ENCODE assay signal across 16 mouse cellular contexts in genomic region chr6:97521279-97522038, GRCm38 (mm10).
DNase-seq lines count a peak whose midpoint lies in the region; ATAC-seq and TF ChIP-seq lines count a peak whose summit lies in the region.
"Had no signal": no experiment of that assay in that cellular context is flagged by ENCODE, and none has a peak within 500 bp of the region (broad histone marks: within the 10 kb centered on the region; RNA-seq: fewer than 3 reads in every experiment).

No protein-coding gene starts in this region.

- WGBS in forebrain, embryonic 12.5 days, result 40% methylated on average over 13 of the region's 13 CpGs
- 61% methylated on average over 13 of the region's 13 CpGs for WGBS in forebrain, embryonic 11.5 days
- 33% methylated on average over 13 of the region's 13 CpGs for WGBS in hindbrain, postnatal 0 days
- 68% methylated on average over 13 of the region's 13 CpGs for WGBS in hindbrain, embryonic 10.5 days
- whole genome bisulfite sequencing in midbrain, postnatal 0 days, result 46% methylated on average over 13 of the region's 13 CpGs
- 34% methylated on average over 13 of the region's 13 CpGs for WGBS in midbrain, embryonic 15.5 days

- H3K27ac ChIP-seq in forebrain, embryonic 12.5 days, result 0 out of 2 replicates have a peak overlapping the region, but pooled peaks have one; percentile 25
- no peak overlapping the region for H3K27ac ChIP-seq in forebrain, embryonic 11.5 days (ENCODE audit: low read depth, low read length)
- no peak overlapping the region for H3K27ac ChIP-seq in hindbrain, postnatal 0 days
- H3K27ac ChIP-seq in hindbrain, embryonic 10.5 days, result no peak overlapping the region
- no peak overlapping the region for H3K27ac ChIP-seq in midbrain, postnatal 0 days (ENCODE audit: low read depth, low read length)
- H3K27ac ChIP-seq in midbrain, embryonic 15.5 days, result no peak overlapping the region
- H3K27ac ChIP-seq: embryonic facial prominence, embryonic 10.5 days; intestine, embryonic 15.5 days; limb, embryonic 10.5 days; liver, embryonic 14.5 days had no signal

- TF ChIP-seq CTCF in hindbrain, postnatal 0 days (IDR thresholded peaks at IDR 0.05; ENCODE audit: low read depth), result no peak
- TF ChIP-seq CTCF in midbrain, postnatal 0 days (IDR thresholded peaks at IDR 0.05), result no peak

- H3K4me2 ChIP-seq in forebrain, embryonic 12.5 days, result no peak overlapping the region
- H3K4me2 ChIP-seq in forebrain, embryonic 11.5 days (ENCODE audit: low read depth, low read length, severe bottlenecking), result no peak overlapping the region
- no peak overlapping the region for H3K4me2 ChIP-seq in hindbrain, postnatal 0 days (ENCODE audit: low read depth, low read length)
- H3K4me2 ChIP-seq in midbrain, postnatal 0 days (ENCODE audit: low read depth, low read length, poor library complexity, severe bottlenecking), result no peak overlapping the region
- H3K4me2 ChIP-seq in midbrain, embryonic 15.5 days, result no peak overlapping the region
- H3K4me2 ChIP-seq: intestine, embryonic 15.5 days had no signal

- H3K9me3 ChIP-seq in forebrain, embryonic 12.5 days, result no peaks in the 10 kb centered on the region
- no peaks in the 10 kb centered on the region for H3K9me3 ChIP-seq in forebrain, embryonic 11.5 days (ENCODE audit: control insufficient read depth, low read length)
- H3K9me3 ChIP-seq in hindbrain, postnatal 0 days (ENCODE audit: low read length), result no peaks in the 10 kb centered on the region
- no peaks in the 10 kb centered on the region for H3K9me3 ChIP-seq in hindbrain, embryonic 10.5 days
- no peaks in the 10 kb centered on the region for H3K9me3 ChIP-seq in midbrain, postnatal 0 days (ENCODE audit: low read length)
- H3K9me3 ChIP-seq in midbrain, embryonic 15.5 days, result no peaks in the 10 kb centered on the region
- H3K9me3 ChIP-seq: embryonic facial prominence, embryonic 10.5 days; intestine, embryonic 15.5 days; limb, embryonic 10.5 days had no signal

- H3K4me3 ChIP-seq in forebrain, embryonic 12.5 days (replicated peaks), result no peak overlapping the region
- no peak overlapping the region for H3K4me3 ChIP-seq in forebrain, embryonic 11.5 days (ENCODE audit: low read depth, low read length)
- no peak overlapping the region for H3K4me3 ChIP-seq in hindbrain, postnatal 0 days (ENCODE audit: low read length)
- H3K4me3 ChIP-seq in hindbrain, embryonic 10.5 days, result no peak overlapping the region
- H3K4me3 ChIP-seq in midbrain, postnatal 0 days (ENCODE audit: low read depth, low read length), result no peak overlapping the region
- no peak overlapping the region for H3K4me3 ChIP-seq in midbrain, embryonic 15.5 days
- H3K4me3 ChIP-seq: embryonic facial prominence, embryonic 10.5 days; intestine, embryonic 15.5 days; limb, embryonic 10.5 days had no signal

- no peak for ATAC-seq in forebrain, embryonic 12.5 days (ENCODE audit: low FRiP score)
- no peak for ATAC-seq in forebrain, embryonic 11.5 days (replicated peaks; ENCODE audit: low FRiP score)
- ATAC-seq in hindbrain, postnatal 0 days, result no peak
- ATAC-seq in midbrain, postnatal 0 days (ENCODE audit: low FRiP score), result no peak
- no peak for ATAC-seq in midbrain, embryonic 15.5 days (replicated peaks)
- ATAC-seq: intestine, embryonic 15.5 days had no signal

- no peak for DNase-seq in forebrain, embryonic 11.5 days (ENCODE audit: low spot score)
- peak; percentile 41 for DNase-seq in hindbrain, postnatal 0 days (ENCODE audit: low spot score)
- DNase-seq in hindbrain, embryonic 10.5 days (ENCODE audit: low spot score), result no peak
- peak; percentile 53 for DNase-seq in midbrain, postnatal 0 days (ENCODE audit: low spot score)
- peak; percentile 47 for DNase-seq in lung, postnatal 36 days
- DNase-seq in urinary bladder, postnatal 4 days (ENCODE audit: low spot score in 2 of 2), result no peak
- DNase-seq: adrenal gland, adult 8-10 months; cerebellum, postnatal 14 days; kidney, postnatal 4 days; layer of hippocampus, postnatal 36 days had no signal

- no peak overlapping the region for H3K9ac ChIP-seq in forebrain, embryonic 12.5 days
- no peak overlapping the region for H3K9ac ChIP-seq in forebrain, embryonic 11.5 days (ENCODE audit: low read length)
- no peak overlapping the region for H3K9ac ChIP-seq in hindbrain, postnatal 0 days (replicated peaks; ENCODE audit: low read length)
- no peak overlapping the region for H3K9ac ChIP-seq in midbrain, postnatal 0 days (replicated peaks; ENCODE audit: low read length, poor library complexity, severe bottlenecking)
- H3K9ac ChIP-seq in midbrain, embryonic 15.5 days, result no peak overlapping the region
- H3K9ac ChIP-seq: intestine, embryonic 15.5 days; liver, embryonic 14.5 days had no signal

- H3K36me3 ChIP-seq in forebrain, embryonic 12.5 days (replicated peaks), result no peaks in the 10 kb centered on the region
- H3K36me3 ChIP-seq in forebrain, embryonic 11.5 days (ENCODE audit: control insufficient read depth, insufficient read depth, low read length), result no peaks in the 10 kb centered on the region
- H3K36me3 ChIP-seq in hindbrain, postnatal 0 days (ENCODE audit: insufficient read depth, low read length), result no peaks in the 10 kb centered on the region
- H3K36me3 ChIP-seq in hindbrain, embryonic 10.5 days, result 0 out of 2 replicates have a peak, but pooled peaks cover 3% of the 10 kb centered on the region
- H3K36me3 ChIP-seq in midbrain, postnatal 0 days (ENCODE audit: insufficient read depth, low read length), result no peaks in the 10 kb centered on the region
- no peaks in the 10 kb centered on the region for H3K36me3 ChIP-seq in midbrain, embryonic 15.5 days (replicated peaks)
- H3K36me3 ChIP-seq: embryonic facial prominence, embryonic 10.5 days; intestine, embryonic 15.5 days; limb, embryonic 10.5 days had no signal

- 0 out of 2 replicates have a peak, but pooled peaks cover 9% of the 10 kb centered on the region for H3K27me3 ChIP-seq in forebrain, embryonic 12.5 days
- no peaks in the 10 kb centered on the region for H3K27me3 ChIP-seq in forebrain, embryonic 11.5 days (ENCODE audit: control insufficient read depth, insufficient read depth, low read length)
- H3K27me3 ChIP-seq in hindbrain, postnatal 0 days (ENCODE audit: insufficient read depth, low read length), result no peaks in the 10 kb centered on the region
- 0 out of 2 replicates have a peak, but pooled peaks cover 3% of the 10 kb centered on the region for H3K27me3 ChIP-seq in hindbrain, embryonic 10.5 days (ENCODE audit: insufficient read depth, poor library complexity, severe bottlenecking)
- peaks cover 4% of the 10 kb centered on the region; the same call in 1 of the 2 replicates for H3K27me3 ChIP-seq in midbrain, postnatal 0 days (ENCODE audit: insufficient read depth, low read length)
- no peaks in the 10 kb centered on the region for H3K27me3 ChIP-seq in midbrain, embryonic 15.5 days (replicated peaks)
- H3K27me3 ChIP-seq: intestine, embryonic 15.5 days had no signal

- H3K4me1 ChIP-seq in forebrain, embryonic 12.5 days, result peaks cover 34% of the 10 kb centered on the region
- peaks cover 17% of the 10 kb centered on the region; the same call in 1 of the 2 replicates for H3K4me1 ChIP-seq in forebrain, embryonic 11.5 days (replicated peaks; ENCODE audit: control insufficient read depth, insufficient read depth, low read length)
- no peaks in the 10 kb centered on the region; the same call in 1 of the 2 replicates for H3K4me1 ChIP-seq in hindbrain, postnatal 0 days (ENCODE audit: insufficient read depth, low read length)
- peaks cover 42% of the 10 kb centered on the region for H3K4me1 ChIP-seq in hindbrain, embryonic 10.5 days (replicated peaks)
- no peaks in the 10 kb centered on the region for H3K4me1 ChIP-seq in midbrain, postnatal 0 days (ENCODE audit: insufficient read depth, low read length)
- peaks cover 17% of the 10 kb centered on the region; the same call in 1 of the 2 replicates for H3K4me1 ChIP-seq in midbrain, embryonic 15.5 days

Comparison
In these comparisons a context has a peak if more than half of its experiments do, and no peak if none do; other contexts are left out.
1. DNase-seq: peak in hindbrain, postnatal 0 days (single experiment), midbrain, postnatal 0 days (single experiment) and lung, postnatal 36 days (single experiment); none in forebrain, embryonic 11.5 days (single experiment), hindbrain, embryonic 10.5 days (single experiment) and urinary bladder, postnatal 4 days (0 of 2).